Mouse (Mus musculus): Measurements from ENCODE around the gene Rptor. TPM values are rescaled to one million over a fixed set of nuclear protein-coding genes. Genes with fewer than 3 reads are reported as not detected.

Rptor gene
- total RNA-seq, 2 experiments from 2014 or later, result 23.6 to 25.9 TPM

GRCm38 (mm10) chr11:119770985-119771384, 168.3 kb downstream of the Rptor start:
- DNase-seq, result no peak
- intact Hi-C loops (cut with DNase I), result no loop called here

GRCm38 (mm10) chr11:119772896-119773295, 170.2 kb downstream of the Rptor start:
- intact Hi-C loops (cut with DNase I), result no loop called here
- no peak for DNase-seq

- no peak for DNase-seq
- intact Hi-C loops (cut with DNase I), result no loop called here
Observed at GRCm38 (mm10) chr11:119775076-119775760, 172.5 kb downstream of the Rptor start.

GRCm38 (mm10) chr11:119777236-119777635, 174.5 kb downstream of the Rptor start:
- intact Hi-C loops (cut with DNase I), result no loop called here
- no peak for DNase-seq

GRCm38 (mm10) chr11:119777872-119778271, 175.2 kb downstream of the Rptor start:
- DNase-seq, result no peak
- intact Hi-C loops (cut with DNase I), result no loop called here

- DNase-seq, result no peak
- intact Hi-C loops (cut with DNase I), result no loop called here
Observed at GRCm38 (mm10) chr11:119780290-119780689, 177.6 kb downstream of the Rptor start.

- intact Hi-C loops (cut with DNase I), result no loop called here
- no peak for DNase-seq
Observed at GRCm38 (mm10) chr11:119781165-119781564, 178.5 kb downstream of the Rptor start.

GRCm38 (mm10) chr11:119781726-119782125, 179.0 kb downstream of the Rptor start:
- no peak for DNase-seq
- intact Hi-C loops (cut with DNase I), result no loop called here

- DNase-seq, result no peak
- intact Hi-C loops (cut with DNase I), result no loop called here
Observed at GRCm38 (mm10) chr11:119783653-119784052, 180.9 kb downstream of the Rptor start.

GRCm38 (mm10) chr11:119784672-119785341, 182.1 kb downstream of the Rptor start:
- DNase-seq, result no peak
- intact Hi-C loops (cut with DNase I), result no loop called here

GRCm38 (mm10) chr11:119785661-119786384, 183.1 kb downstream of the Rptor start:
- intact Hi-C loops (cut with DNase I), result no loop called here
- DNase-seq, result no peak

GRCm38 (mm10) chr11:119786385-119786880, 183.7 kb downstream of the Rptor start:
- no peak for DNase-seq
- intact Hi-C loops (cut with DNase I), result no loop called here

GRCm38 (mm10) chr11:119788488-119788887, 185.8 kb downstream of the Rptor start:
- intact Hi-C loops (cut with DNase I), result no loop called here
- no peak for DNase-seq

- intact Hi-C loops (cut with DNase I), result no loop called here
- no peak for DNase-seq
Observed at GRCm38 (mm10) chr11:119788919-119789713, 186.4 kb downstream of the Rptor start.

GRCm38 (mm10) chr11:119791923-119792564, 189.3 kb downstream of the Rptor start:
- intact Hi-C loops (cut with DNase I), result no loop called here
- DNase-seq, result no peak

GRCm38 (mm10) chr11:119793378-119793777, 190.7 kb downstream of the Rptor start:
- intact Hi-C loops (cut with DNase I), result no loop called here

GRCm38 (mm10) chr11:119794020-119794419, 191.3 kb downstream of the Rptor start:
- intact Hi-C loops (cut with DNase I), result no loop called here
- DNase-seq, result no peak

More at GRCm38 (mm10) chr11:119793378-119793777, 190.7 kb downstream of the Rptor start:
- no peak for DNase-seq

GRCm38 (mm10) chr11:119794671-119795070, 192.0 kb downstream of the Rptor start:
- intact Hi-C loops (cut with DNase I), result no loop called here
- no peak for DNase-seq

GRCm38 (mm10) chr11:119796406-119796805, 193.7 kb downstream of the Rptor start:
- no peak for DNase-seq
- intact Hi-C loops (cut with DNase I), result no loop called here

- no peak for DNase-seq
- intact Hi-C loops (cut with DNase I), result no loop called here
Observed at GRCm38 (mm10) chr11:119796846-119797245, 194.1 kb downstream of the Rptor start.
